Mouse (Mus musculus): ENCODE measurements at regions not wholly inside any gene's neighbourhood (a gene's known extent, or its start where the extent isn't known, plus 50 kb on each side); places are given as distances from the start of the nearest gene placed in this dataset.

DNA sequence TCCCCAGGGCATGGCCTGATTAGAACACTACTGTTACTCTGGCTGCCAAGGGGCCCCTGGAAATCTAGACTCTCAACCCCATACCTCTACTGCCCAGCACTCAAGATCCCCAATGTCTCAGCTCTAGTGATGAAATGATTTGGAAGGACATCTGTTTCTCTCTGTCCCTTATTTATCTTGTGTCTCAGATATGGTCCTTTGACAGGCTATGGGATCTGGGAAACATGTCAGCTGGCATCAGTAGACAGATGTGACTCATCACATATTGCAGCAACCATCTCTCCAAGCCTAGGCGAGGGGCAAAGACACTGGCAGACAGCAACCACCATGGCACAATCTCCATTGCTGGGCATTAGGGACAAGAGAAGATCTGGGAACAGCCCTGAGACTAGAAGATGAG is 78.6 kb upstream of the Neurl1b start:
- TF ChIP-seq CTCF (conservative IDR thresholded peaks at IDR 0.05; ENCODE audit: insufficient read depth, insufficient read length, low read depth, low read length) (no peak), POLR2A (IDR thresholded peaks at IDR 0.05; ENCODE audit: low read depth, low read length) (no peak)

Data from kidney, adult 2 months (tissue).